In the genomic region with DNA sequence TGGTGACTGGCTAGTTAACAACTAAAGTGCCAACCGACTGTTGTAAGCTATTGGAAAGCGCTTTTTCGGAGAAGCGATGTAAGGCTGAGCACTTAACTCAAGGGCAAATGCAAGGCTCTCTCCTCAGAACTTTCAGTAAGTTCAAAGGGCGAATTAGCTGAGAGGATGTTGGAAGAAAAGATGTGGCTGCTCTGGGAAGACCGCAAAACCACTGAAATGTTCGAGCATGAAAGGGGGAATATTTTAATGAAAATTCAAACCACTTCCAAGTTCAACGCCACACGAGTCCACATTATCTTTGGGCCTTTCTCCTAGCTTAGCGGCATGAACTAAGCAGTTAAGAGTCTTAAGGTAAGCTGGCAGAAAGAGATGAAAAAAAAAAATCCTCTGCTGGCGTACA, we compare ENCODE assay signal across 8 mouse cellular contexts. TPM values are rescaled to one million over a fixed set of nuclear protein-coding genes. Genes with fewer than 3 reads are reported as not detected.
A peak's percentile ranks its signal among the peaks of the same experiment; 100 is the strongest.
DNase-seq lines count a peak whose midpoint lies in the region; ATAC-seq and TF ChIP-seq lines count a peak whose summit lies in the region.

No protein-coding gene starts in this region.

- no peaks in the 10 kb centered on the region for H3K9me3 ChIP-seq in intestine, embryonic 14.5 days (ENCODE audit: control insufficient read depth, low read length)
- no peaks in the 10 kb centered on the region for H3K9me3 ChIP-seq in neural tube, embryonic 15.5 days (replicated peaks)

- TF ChIP-seq POLR2A in lung, adult 2 months (IDR thresholded peaks at IDR 0.05; ENCODE audit: borderline replicate concordance, extremely low read depth, low read depth, low read length): no peak

- H3K4me1 ChIP-seq in lung, adult 2 months (ENCODE audit: control insufficient read depth, insufficient read depth, low read length): peaks cover 6% of the 10 kb centered on the region
- peaks cover 17% of the 10 kb centered on the region for H3K4me1 ChIP-seq in intestine, embryonic 14.5 days (replicated peaks; ENCODE audit: control insufficient read depth, insufficient read depth, low read length)
- H3K4me1 ChIP-seq in neural tube, embryonic 15.5 days: peaks cover 25% of the 10 kb centered on the region

- H3K4me3 ChIP-seq in lung, adult 2 months (replicated peaks; ENCODE audit: extremely low read depth, low read depth, low read length): peak overlapping the region; percentile 86
- peak overlapping the region; percentile 84 for H3K4me3 ChIP-seq in intestine, embryonic 14.5 days (ENCODE audit: low read depth, low read length)
- H3K4me3 ChIP-seq in neural tube, embryonic 15.5 days (replicated peaks): peak overlapping the region; percentile 92

- H3K4me2 ChIP-seq in intestine, embryonic 14.5 days (ENCODE audit: low read length): peak overlapping the region; percentile 62
- H3K4me2 ChIP-seq in neural tube, embryonic 15.5 days: peak overlapping the region; percentile 76

- 11% methylated on average over 11 of the region's 11 CpGs for WGBS in lung, adult 2 months
- WGBS in intestine, embryonic 14.5 days: 4% methylated on average over 11 of the region's 11 CpGs
- WGBS in neural tube, embryonic 15.5 days: 8% methylated on average over 11 of the region's 11 CpGs

- ATAC-seq in intestine, embryonic 14.5 days (replicated peaks; ENCODE audit: low FRiP score, low TSS enrichment, low read depth): no peak
- no peak for ATAC-seq in neural tube, embryonic 15.5 days (ENCODE audit: low FRiP score)
- no peak for ATAC-seq in erythroid progenitor cell, adult 5-6 weeks (replicated peaks; ENCODE audit: low FRiP score, poor library complexity, severe bottlenecking)

- H3K9ac ChIP-seq in intestine, embryonic 14.5 days (ENCODE audit: low read length): peak overlapping the region; percentile 78
- peak overlapping the region; percentile 73 for H3K9ac ChIP-seq in neural tube, embryonic 15.5 days (replicated peaks)

- H3K27ac ChIP-seq in intestine, embryonic 14.5 days (ENCODE audit: low read depth): peak overlapping the region; percentile 99; the same call in 1 of the 2 replicates
- H3K27ac ChIP-seq in neural tube, embryonic 15.5 days (replicated peaks): peak overlapping the region; percentile 100

- H3K27me3 ChIP-seq in intestine, embryonic 14.5 days (replicated peaks; ENCODE audit: control insufficient read depth, insufficient read depth, low read length): no peaks in the 10 kb centered on the region
- no peaks in the 10 kb centered on the region for H3K27me3 ChIP-seq in neural tube, embryonic 15.5 days (replicated peaks)

- no peak for DNase-seq in lung, adult 2 months
- no peak for DNase-seq in lung, postnatal 25 days (ENCODE audit: low spot score)
- peak; percentile 33 for DNase-seq in embryo, embryonic 10.5 days (ENCODE audit: low spot score)
- DNase-seq in intestine, embryonic 14.5 days (ENCODE audit: low spot score): no peak
- DNase-seq in spleen, postnatal 36 days (ENCODE audit: low spot score in 2 of 2): no peak
- DNase-seq in cerebellum, adult 8-10 months: no peak

- peaks cover 9% of the 10 kb centered on the region for H3K36me3 ChIP-seq in intestine, embryonic 14.5 days (ENCODE audit: control insufficient read depth, insufficient read depth, low read length)
- peaks cover 5% of the 10 kb centered on the region for H3K36me3 ChIP-seq in neural tube, embryonic 15.5 days

- TF ChIP-seq CTCF in lung, adult 2 months (IDR thresholded peaks at IDR 0.05; ENCODE audit: insufficient read depth, low read length): no peak

RNA-seq across cellular contexts. Expression of a gene that starts 0.8 kb away (rescaled TPM):
- 9.5 and 13.9 TPM in 2 replicates for polyA plus RNA-seq in lung, adult 2 months (2012; rRNA removed)
- polyA plus RNA-seq in intestine, embryonic 14.5 days (2014; fragmentation: Nextera tagmentation; extraction: Ambion mirVana): 39.9 and 40.3 TPM in 2 replicates
- 31.2 and 36.6 TPM in 2 replicates for polyA plus RNA-seq in neural tube, embryonic 15.5 days (2015; fragmentation: Nextera tagmentation; extraction: Ambion mirVana)
- 134 and 164 TPM in 2 replicates for total RNA-seq in erythroid progenitor cell, adult 5-6 weeks (2015; ENCODE audit: low replicate concordance)
- 151 and 175 TPM in 2 replicates for total RNA-seq in erythroid progenitor cell, adult 5-6 weeks (2017; ENCODE audit: low replicate concordance)

RNA-seq across cellular contexts. Expression of a gene that starts 1.0 kb away (rescaled TPM):
- 2.8 and 5.6 TPM in 2 replicates for polyA plus RNA-seq in lung, adult 2 months (2012; rRNA removed)
- polyA plus RNA-seq in intestine, embryonic 14.5 days (2014; fragmentation: Nextera tagmentation; extraction: Ambion mirVana): 2.0 TPM in 2 replicates
- polyA plus RNA-seq in neural tube, embryonic 15.5 days (2015; fragmentation: Nextera tagmentation; extraction: Ambion mirVana): 4.3 and 4.8 TPM in 2 replicates
- 0.72 and 1.7 TPM in 2 replicates for total RNA-seq in erythroid progenitor cell, adult 5-6 weeks (2015; ENCODE audit: low replicate concordance)
- total RNA-seq in erythroid progenitor cell, adult 5-6 weeks (2017; ENCODE audit: low replicate concordance): 1.6 and 4.2 TPM in 2 replicates
